Mouse (Mus musculus): ENCODE data around the gene Smg7. TPM values are rescaled to one million over a fixed set of nuclear protein-coding genes. Genes with fewer than 3 reads are reported as not detected.
A peak's percentile ranks its signal among the peaks of the same experiment; 100 is the strongest.
"Not testable (repeated sequence)": the region's sequence is repeated elsewhere in the genome, so short reads cannot be mapped to it uniquely, and the experiment has no call there.

The Smg7 gene
- polyA plus RNA-seq, 1 experiment from 2014 or later: 14.4 TPM

DNA sequence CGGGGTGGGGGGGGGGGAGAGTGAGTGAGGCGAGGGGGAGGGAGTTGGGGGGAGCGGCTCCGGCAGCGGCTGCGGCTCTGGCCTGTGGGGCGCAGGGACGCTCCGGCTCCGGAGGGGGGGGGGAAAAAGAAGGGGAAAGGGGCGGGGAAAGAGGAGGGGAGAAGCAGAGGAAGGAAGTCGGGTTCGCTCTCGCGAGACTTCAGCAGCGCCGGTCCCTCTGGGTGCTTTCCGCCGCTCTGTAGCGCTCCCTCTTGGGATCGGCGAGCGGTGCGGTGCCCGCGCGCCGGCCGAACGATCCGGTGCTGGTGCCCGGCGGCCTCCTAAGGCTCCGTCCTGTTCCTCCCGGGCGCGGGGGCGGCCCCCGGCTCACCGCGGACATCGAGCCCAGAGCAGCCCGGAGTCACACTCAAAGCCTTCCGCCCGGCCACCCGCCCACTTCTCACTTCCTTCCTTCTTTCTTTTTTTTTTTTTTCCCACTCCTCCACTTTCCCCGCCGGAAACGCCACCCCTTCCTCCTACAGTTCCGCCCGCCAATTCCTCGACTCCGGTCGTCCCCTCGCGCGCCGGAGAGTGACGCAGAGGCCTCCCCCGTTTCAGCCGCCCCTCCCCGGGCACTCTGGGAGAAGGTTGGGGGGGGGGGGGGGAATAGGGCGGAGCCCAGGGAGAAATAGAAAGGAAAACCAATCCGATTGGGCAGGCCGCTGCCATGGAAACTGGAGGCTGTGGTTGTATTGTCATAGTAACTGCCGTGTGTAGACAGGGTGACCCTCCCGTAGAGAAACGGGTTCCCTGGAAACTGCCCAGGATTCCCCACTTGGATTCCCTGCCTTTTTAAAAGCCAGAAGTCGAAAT is 445 bp upstream of the Smg7 start:
- under 1% methylated on average over 42 of the region's 69 CpGs for WGBS
- H3K9ac ChIP-seq (replicated peaks; ENCODE audit: low read depth): peak overlapping the region; percentile 83
- DNase-seq (ENCODE audit: low spot score) (peak; percentile 99), ATAC-seq (peak; percentile 87)
- H3K27me3 ChIP-seq (replicated peaks; ENCODE audit: insufficient read depth, low read length): no peaks in the 10 kb centered on the region
- no peaks in the 10 kb centered on the region for H3K36me3 ChIP-seq (ENCODE audit: insufficient read depth, low read length)
- H3K4me1 ChIP-seq (ENCODE audit: insufficient read depth, low read depth, low read length): no peaks in the 10 kb centered on the region; the same call in 1 of the 2 replicates
- peak overlapping the region; percentile 99 for H3K4me2 ChIP-seq (replicated peaks; ENCODE audit: low read depth, low read length)
- H3K4me3 ChIP-seq (ENCODE audit: low read depth, low read length): peak overlapping the region; percentile 96
- H3K27ac ChIP-seq (ENCODE audit: low read length): peak overlapping the region; percentile 99
- TF ChIP-seq CTCF (IDR thresholded peaks at IDR 0.05) (peak; percentile 48), EP300 (IDR thresholded peaks at IDR 0.05) (peak; percentile 71; the same call in 1 of the 2 replicates)
- no peaks in the 10 kb centered on the region for H3K9me3 ChIP-seq (ENCODE audit: low read length)

DNA sequence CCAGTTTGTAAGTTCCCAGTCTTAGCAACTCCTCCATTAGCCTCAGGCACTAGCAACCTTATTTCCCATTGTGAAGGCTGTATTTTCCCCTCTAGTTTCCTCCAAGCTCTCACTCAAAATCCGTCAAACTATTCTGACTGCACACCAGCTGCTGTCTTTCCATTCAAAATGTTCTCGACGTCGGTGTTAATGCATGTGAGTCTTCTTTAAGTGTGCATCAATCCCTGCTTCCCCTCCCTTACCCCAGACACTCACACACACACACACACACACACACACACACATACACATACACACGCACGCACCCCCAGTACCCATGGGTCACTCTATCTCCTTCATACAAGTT is 1.1 kb downstream of the Smg7 start:
- Histone ChIP-seq H3K36me3 (ENCODE audit: insufficient read depth, low read length) (no peaks in the 10 kb centered on the region), H3K9ac (replicated peaks; ENCODE audit: low read depth) (peak overlapping the region; percentile 82), H3K4me2 (replicated peaks; ENCODE audit: low read depth, low read length) (peak overlapping the region; percentile 88), H3K4me3 (ENCODE audit: low read depth, low read length) (peak overlapping the region; percentile 96), H3K4me1 (ENCODE audit: insufficient read depth, low read depth, low read length) (no peaks in the 10 kb centered on the region; the same call in 1 of the 2 replicates), H3K27me3 (replicated peaks; ENCODE audit: insufficient read depth, low read length) (no peaks in the 10 kb centered on the region), H3K9me3 (ENCODE audit: low read length) (no peaks in the 10 kb centered on the region), H3K27ac (ENCODE audit: low read length) (0 out of 2 replicates have a peak overlapping the region, but pooled peaks have one; percentile 99)
- TF ChIP-seq EP300 (IDR thresholded peaks at IDR 0.05) (no peak), CTCF (IDR thresholded peaks at IDR 0.05) (no peak)
- ATAC-seq (no peak), DNase-seq (ENCODE audit: low spot score) (no peak)
- WGBS: 1% methylated on average over 6 of the region's 6 CpGs

DNA sequence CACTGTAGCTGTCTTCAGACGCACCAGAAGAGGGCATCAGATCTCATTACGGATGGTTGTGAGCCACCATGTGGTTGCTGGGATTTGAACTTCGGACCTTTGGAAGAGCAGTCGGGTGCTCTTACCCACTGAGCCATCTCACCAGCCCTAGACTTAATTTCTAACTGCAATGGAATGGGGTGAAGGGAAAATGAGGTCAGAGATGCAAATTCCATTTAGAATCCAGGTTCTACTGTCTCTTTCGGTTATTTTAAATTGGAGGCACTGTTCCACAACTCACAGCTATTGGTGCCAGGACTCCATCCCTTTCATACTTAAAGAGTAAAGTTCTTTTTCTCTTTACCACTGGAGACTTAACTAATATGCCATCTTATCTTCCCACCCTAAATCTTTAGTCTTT is 14.4 kb downstream of the Smg7 start:
- H3K9ac ChIP-seq (replicated peaks; ENCODE audit: low read depth); DNase-seq (ENCODE audit: low spot score); H3K4me1 ChIP-seq (ENCODE audit: insufficient read depth, low read depth, low read length); H3K27ac ChIP-seq (ENCODE audit: low read length); ATAC-seq; H3K4me3 ChIP-seq (ENCODE audit: low read depth, low read length); H3K27me3 ChIP-seq (replicated peaks; ENCODE audit: insufficient read depth, low read length); H3K4me2 ChIP-seq (replicated peaks; ENCODE audit: low read depth, low read length); H3K9me3 ChIP-seq (ENCODE audit: low read length); H3K36me3 ChIP-seq (ENCODE audit: insufficient read depth, low read length): not testable (repeated sequence)
- 95% methylated on average over 3 of the region's 5 CpGs for WGBS

DNA sequence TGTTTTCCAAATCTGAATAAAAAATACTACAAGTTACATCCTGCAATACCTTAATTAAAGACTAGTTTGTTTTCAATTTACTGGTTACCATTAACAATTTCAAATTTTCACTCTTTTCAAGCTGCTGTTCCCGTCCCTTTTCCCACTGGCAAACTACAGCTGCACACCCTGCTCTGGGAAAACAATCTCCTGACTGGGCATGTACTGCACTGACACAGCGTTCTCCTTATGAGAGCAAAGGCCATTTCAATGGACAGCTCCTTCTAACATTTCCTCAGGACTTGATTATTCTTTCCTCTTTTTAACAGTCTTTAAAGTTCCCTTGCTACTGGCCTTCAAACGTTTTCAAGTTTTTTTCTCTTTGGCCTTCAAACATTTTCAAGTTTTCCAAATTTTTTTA is 31.4 kb downstream of the Smg7 start:
- H3K36me3 ChIP-seq (ENCODE audit: insufficient read depth, low read length): peaks cover 5% of the 10 kb centered on the region
- ATAC-seq (no peak), DNase-seq (ENCODE audit: low spot score) (no peak)
- no peak overlapping the region for H3K4me3 ChIP-seq (ENCODE audit: low read depth, low read length)
- H3K4me2 ChIP-seq (replicated peaks; ENCODE audit: low read depth, low read length): no peak overlapping the region
- TF ChIP-seq EP300 (IDR thresholded peaks at IDR 0.05) (no peak), CTCF (IDR thresholded peaks at IDR 0.05) (no peak)
- no peaks in the 10 kb centered on the region for H3K4me1 ChIP-seq (ENCODE audit: insufficient read depth, low read depth, low read length)
- H3K9me3 ChIP-seq (ENCODE audit: low read length): no peaks in the 10 kb centered on the region
- H3K27me3 ChIP-seq (replicated peaks; ENCODE audit: insufficient read depth, low read length): no peaks in the 10 kb centered on the region
- 71% methylated on average over 3 of the region's 3 CpGs for WGBS
- H3K27ac ChIP-seq (ENCODE audit: low read length): no peak overlapping the region
- H3K9ac ChIP-seq (replicated peaks; ENCODE audit: low read depth): no peak overlapping the region

DNA sequence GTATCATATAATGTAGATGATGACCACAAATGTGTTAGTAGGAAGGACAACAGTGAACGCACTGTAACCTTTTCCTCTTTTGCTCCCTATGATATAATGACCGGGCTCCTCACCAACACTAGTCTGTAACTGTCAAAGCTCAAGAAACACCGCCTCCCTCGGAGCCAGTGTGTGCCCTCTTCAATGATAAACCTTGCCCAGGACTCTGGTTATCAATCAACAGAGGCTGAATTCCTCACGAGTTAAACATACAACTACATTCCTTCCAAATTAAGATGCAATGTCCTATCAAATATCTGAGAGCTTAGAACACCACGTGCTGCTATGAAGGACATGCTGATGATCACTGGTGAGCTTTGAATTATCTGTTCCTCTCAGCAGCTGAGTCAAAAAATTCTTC is 32.5 kb downstream of the Smg7 start:
- H3K27ac ChIP-seq (ENCODE audit: low read length): no peak overlapping the region

DNA sequence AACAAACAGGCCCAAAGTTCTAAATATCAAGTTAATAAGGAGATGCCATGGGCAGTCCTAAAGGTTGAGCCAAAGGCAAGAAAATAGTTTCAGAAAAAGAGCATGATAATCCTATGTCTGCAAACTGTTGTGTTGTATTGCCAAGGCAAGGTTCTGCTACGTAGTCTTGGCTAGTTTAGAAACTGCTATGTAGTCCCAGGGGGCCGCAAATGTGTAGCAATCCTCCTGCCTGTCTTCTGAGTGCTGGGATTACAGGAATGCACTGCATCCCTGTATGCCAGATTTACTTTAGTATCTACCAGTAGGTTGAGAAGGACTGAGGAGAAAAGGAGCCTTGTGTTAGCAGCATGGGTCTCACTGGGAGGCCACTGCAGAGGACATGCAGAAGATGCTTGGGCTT is 55.6 kb downstream of the Smg7 start:
- Histone ChIP-seq H3K9ac (replicated peaks; ENCODE audit: low read depth) (no peak overlapping the region), H3K4me3 (ENCODE audit: low read depth, low read length) (no peak overlapping the region), H3K27me3 (replicated peaks; ENCODE audit: insufficient read depth, low read length) (no peaks in the 10 kb centered on the region), H3K4me1 (ENCODE audit: insufficient read depth, low read depth, low read length) (no peaks in the 10 kb centered on the region), H3K9me3 (ENCODE audit: low read length) (no peaks in the 10 kb centered on the region), H3K4me2 (replicated peaks; ENCODE audit: low read depth, low read length) (no peak overlapping the region), H3K27ac (ENCODE audit: low read length) (no peak overlapping the region), H3K36me3 (ENCODE audit: insufficient read depth, low read length) (peaks cover 39% of the 10 kb centered on the region)
- DNase-seq (ENCODE audit: low spot score) (no peak), ATAC-seq (no peak)
- no peak for TF ChIP-seq CTCF (IDR thresholded peaks at IDR 0.05)
- TF ChIP-seq EP300 (IDR thresholded peaks at IDR 0.05): no peak
- WGBS: 97% methylated on average over 2 of the region's 2 CpGs

More for the DNA sequence above, 32.5 kb downstream of the Smg7 start:
- WGBS: 73% methylated on average over 6 of the region's 6 CpGs
- Histone ChIP-seq H3K4me2 (replicated peaks; ENCODE audit: low read depth, low read length) (no peak overlapping the region), H3K9ac (replicated peaks; ENCODE audit: low read depth) (no peak overlapping the region), H3K4me1 (ENCODE audit: insufficient read depth, low read depth, low read length) (no peaks in the 10 kb centered on the region), H3K36me3 (ENCODE audit: insufficient read depth, low read length) (peaks cover 5% of the 10 kb centered on the region), H3K27me3 (replicated peaks; ENCODE audit: insufficient read depth, low read length) (no peaks in the 10 kb centered on the region), H3K9me3 (ENCODE audit: low read length) (no peaks in the 10 kb centered on the region), H3K4me3 (ENCODE audit: low read depth, low read length) (no peak overlapping the region)
- no peak for ATAC-seq
- TF ChIP-seq EP300 (IDR thresholded peaks at IDR 0.05): no peak
- no peak for TF ChIP-seq CTCF (IDR thresholded peaks at IDR 0.05)
- no peak for DNase-seq (ENCODE audit: low spot score)

Measured in lung, postnatal 0 days (tissue).